Comparison of ENCODE assay signal across 8 mouse cellular contexts in genomic region chr12:110978607-110979406, GRCm38 (mm10). TPM values are rescaled to one million over a fixed set of nuclear protein-coding genes. Genes with fewer than 3 reads are reported as not detected.
A peak's percentile ranks its signal among the peaks of the same experiment; 100 is the strongest.
DNase-seq lines count a peak whose midpoint lies in the region; ATAC-seq and TF ChIP-seq lines count a peak whose summit lies in the region.

Gene Ankrd9 (minus strand): TSS chr12:110979040.

- H3K27me3 ChIP-seq in forebrain, embryonic 15.5 days, result no peaks in the 10 kb centered on the region
- no peaks in the 10 kb centered on the region for H3K27me3 ChIP-seq in thymus, adult 2 months (ENCODE audit: control insufficient read depth, insufficient read depth, low read length)

- no peak for TF ChIP-seq CTCF in lung, adult 2 months (IDR thresholded peaks at IDR 0.05; ENCODE audit: insufficient read depth, low read length)
- 0 out of 2 replicates have a peak, but pooled peaks have one; percentile 49 for TF ChIP-seq CTCF in thymus, adult 2 months (IDR thresholded peaks at IDR 0.05; ENCODE audit: borderline replicate concordance, control insufficient read depth, extremely low read depth, insufficient read depth, low read length, poor library complexity)

- in situ Hi-C loops in ES-E14 (cut with MboI; ENCODE audit: low sequenced_read_pairs in 2 of 2, unreplicated experiment in 2 of 2), result no loop called here

- TF ChIP-seq POLR2A in lung, adult 2 months (IDR thresholded peaks at IDR 0.05; ENCODE audit: borderline replicate concordance, extremely low read depth, low read depth, low read length), result peak; percentile 52; the same call in 1 of the 2 replicates
- TF ChIP-seq POLR2A in thymus, adult 2 months (IDR thresholded peaks at IDR 0.05; ENCODE audit: control insufficient read depth, extremely low read depth, insufficient read depth, low read length, poor library complexity), result peak; percentile 79

- H3K9me3 ChIP-seq in ES-E14 (ENCODE audit: control insufficient read depth, insufficient read depth, low read depth, low read length), result no peaks in the 10 kb centered on the region
- H3K9me3 ChIP-seq in forebrain, embryonic 15.5 days, result no peaks in the 10 kb centered on the region

- DNase-seq in ES-E14 (ENCODE audit: low read depth, low spot score), result peak; percentile 94
- DNase-seq in cerebellum, adult 11-12 months, result peak; percentile 92
- peak; percentile 96 for DNase-seq in heart, postnatal 25 days (ENCODE audit: low spot score)
- peak; percentile 86 to 92 for DNase-seq in layer of hippocampus, adult 18-20 months (ENCODE audit: low spot score in 2 of 2)
- DNase-seq in lung, adult 2 months, result peak; percentile 98
- peak; percentile 99 for DNase-seq in thymus, adult 2 months

- H3K4me3 ChIP-seq in ES-E14 (ENCODE audit: insufficient read depth in 1 of 2, low read depth in 1 of 2, low read length in 2 of 2, poor library complexity in 1 of 2, severe bottlenecking in 1 of 2), result peak within 1 kb of the TSS; percentile 91 to 96
- peak within 1 kb of the TSS; percentile 76 for H3K4me3 ChIP-seq in forebrain, embryonic 15.5 days
- peak within 1 kb of the TSS; percentile 79 for H3K4me3 ChIP-seq in lung, adult 2 months (replicated peaks; ENCODE audit: extremely low read depth, low read depth, low read length)
- H3K4me3 ChIP-seq in thymus, adult 2 months (ENCODE audit: control insufficient read depth, insufficient read depth, low read length), result peak within 1 kb of the TSS; percentile 66

- no peak within 1 kb of the TSS for H3K27ac ChIP-seq in ES-E14 (ENCODE audit: insufficient read depth, low read depth, low read length, poor library complexity, severe bottlenecking)
- H3K27ac ChIP-seq in forebrain, embryonic 15.5 days (replicated peaks), result 0 out of 2 replicates have a peak within 1 kb of the TSS, but pooled peaks have one; percentile 28
- no peak within 1 kb of the TSS for H3K27ac ChIP-seq in thymus, adult 2 months (ENCODE audit: control insufficient read depth, insufficient read depth, low read length)

- peaks cover 26% of the 10 kb centered on the region; the same call in 1 of the 2 replicates for H3K36me3 ChIP-seq in ES-E14 (ENCODE audit: control insufficient read depth, insufficient read depth, low read length, poor library complexity, severe bottlenecking)
- H3K36me3 ChIP-seq in forebrain, embryonic 15.5 days, result peaks cover 5% of the 10 kb centered on the region
- no peaks in the 10 kb centered on the region for H3K36me3 ChIP-seq in thymus, adult 2 months (ENCODE audit: control insufficient read depth, insufficient read depth, low read length)

- peak; percentile 98 for ATAC-seq in forebrain, embryonic 15.5 days (replicated peaks)
- peak; percentile 77 for ATAC-seq in neutrophil, adult 5-6 weeks (ENCODE audit: extremely low read depth, insufficient number of reproducible peaks, low FRiP score, poor library complexity, severe bottlenecking)

- intact Hi-C loops in heart, postnatal 25 days (cut with DNase I), result no loop called here

- under 1% methylated on average over 90 of the region's 90 CpGs for WGBS in forebrain, embryonic 15.5 days
- under 1% methylated on average over 89 of the region's 90 CpGs for WGBS in lung, adult 2 months
- under 1% methylated on average over 90 of the region's 90 CpGs for WGBS in thymus, adult 2 months

- peak within 1 kb of the TSS; percentile 95 for H3K4me2 ChIP-seq in forebrain, embryonic 15.5 days (replicated peaks)

- peaks cover 3 to 12% of the 10 kb centered on the region in 2 experiments; a peak in 2 of 4 replicates for H3K4me1 ChIP-seq in ES-E14 (ENCODE audit: control insufficient read depth in 2 of 2, insufficient read depth in 2 of 2, low read length in 2 of 2, poor library complexity in 1 of 2)
- peaks cover 14% of the 10 kb centered on the region for H3K4me1 ChIP-seq in forebrain, embryonic 15.5 days
- peaks cover 5% of the 10 kb centered on the region; the same call in 1 of the 2 replicates for H3K4me1 ChIP-seq in lung, adult 2 months (ENCODE audit: control insufficient read depth, insufficient read depth, low read length)
- H3K4me1 ChIP-seq in thymus, adult 2 months (replicated peaks; ENCODE audit: control insufficient read depth, insufficient read depth, low read length), result peaks cover 13% of the 10 kb centered on the region

- peak within 1 kb of the TSS; percentile 89 for H3K9ac ChIP-seq in ES-E14 (ENCODE audit: insufficient read depth, low read depth, low read length, poor library complexity, severe bottlenecking)
- H3K9ac ChIP-seq in forebrain, embryonic 15.5 days (replicated peaks), result peak within 1 kb of the TSS; percentile 74

TF ChIP-seq in ES-E14, 5 proteins besides CTCF, POLR2A, EP300 and RAD21:
- TF ChIP-seq MAFK (IDR thresholded peaks at IDR 0.05; ENCODE audit: insufficient read depth, low read depth, low read length) (no peak), CHD2 (IDR thresholded peaks at IDR 0.05; ENCODE audit: low read depth, low read length) (no peak), ZNF384 (IDR thresholded peaks at IDR 0.05; ENCODE audit: low read depth, low read length) (no peak), HCFC1 (IDR thresholded peaks at IDR 0.05; ENCODE audit: borderline replicate concordance, insufficient read depth, low read length) (peak; percentile 66; the same call in 1 of the 2 replicates), ZC3H11A (IDR thresholded peaks at IDR 0.05; ENCODE audit: borderline replicate concordance, low read depth, low read length) (no peak)

RNA-seq across cellular contexts. Expression of gene Ankrd9, which starts in this region (rescaled TPM):
- 12.4 and 13.1 TPM in 2 replicates for total RNA-seq in ES-E14 (2012; rRNA removed)
- 5.0 and 6.5 TPM in 2 replicates for polyA plus RNA-seq in forebrain, embryonic 15.5 days (2015; fragmentation: Nextera tagmentation; extraction: Ambion mirVana)
- total RNA-seq in heart, postnatal 25 days (2021), result 10 to 100 TPM; 66.8 to 71.8 TPM
- 10 to 100 TPM; 11.2 to 12.7 TPM for total RNA-seq in layer of hippocampus, adult 18-20 months (2021)
- 20.6 and 24.5 TPM in 2 replicates for polyA plus RNA-seq in lung, adult 2 months (2012; rRNA removed)
- 2.1 and 3.0 TPM in 2 replicates for total RNA-seq in neutrophil, adult 5-6 weeks (2017)
- polyA plus RNA-seq in thymus, adult 2 months (2012; rRNA removed), result 32.6 and 33.0 TPM in 2 replicates
